Mouse (Mus musculus): Measurements from ENCODE around the gene Btf3. TPM values are rescaled to one million over a fixed set of nuclear protein-coding genes. Genes with fewer than 3 reads are reported as not detected.

Gene Btf3
- polyA plus RNA-seq, 1 experiment, result 487 TPM

DNA sequence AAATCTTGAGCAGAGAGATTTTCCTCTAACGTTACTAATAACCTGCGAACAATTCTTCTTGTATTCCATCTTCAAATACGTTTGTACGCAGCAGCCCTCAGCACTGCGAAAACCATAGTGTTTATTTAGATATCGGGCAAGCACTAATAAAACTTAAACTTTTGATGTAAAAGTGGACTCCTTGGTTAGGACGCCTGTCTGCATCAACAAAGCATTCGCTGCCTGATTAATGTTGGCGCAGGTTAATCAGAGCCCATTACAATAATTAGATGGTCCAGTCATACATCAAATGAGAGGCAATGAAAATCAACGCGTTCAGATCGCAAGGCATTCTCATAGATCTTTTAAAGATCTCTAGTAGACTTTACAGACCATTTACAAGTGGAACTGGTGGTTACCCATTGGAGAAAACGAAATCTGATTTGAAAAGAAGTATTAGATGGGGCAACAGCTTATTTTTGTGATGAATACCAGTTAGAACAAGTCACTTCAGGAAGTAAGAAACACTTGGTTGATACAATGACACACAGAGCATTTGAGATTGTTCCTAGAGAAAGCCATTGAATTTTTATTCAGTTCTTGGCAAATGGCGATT is 35.7 kb upstream of the Btf3 start:
- no peak for TF ChIP-seq CTCF (IDR thresholded peaks at IDR 0.05; ENCODE audit: insufficient read depth, low read depth, low read length)
- TF ChIP-seq POLR2A (IDR thresholded peaks at IDR 0.05; ENCODE audit: insufficient read depth, low read depth, low read length), result no peak
- WGBS, result 18% methylated on average over 14 of the region's 14 CpGs
- Histone ChIP-seq H3K4me1 (ENCODE audit: control insufficient read depth, insufficient read depth, low read length) (peaks cover 15% of the 10 kb centered on the region), H3K4me3 (ENCODE audit: insufficient read depth, low read depth, low read length) (no peak overlapping the region), H3K27ac (ENCODE audit: insufficient read depth, low read depth, low read length) (no peak overlapping the region)

- no peak overlapping the region for H3K27ac ChIP-seq (ENCODE audit: insufficient read depth, low read depth, low read length)
- TF ChIP-seq POLR2A (IDR thresholded peaks at IDR 0.05; ENCODE audit: insufficient read depth, low read depth, low read length), result no peak
- TF ChIP-seq CTCF (IDR thresholded peaks at IDR 0.05; ENCODE audit: insufficient read depth, low read depth, low read length), result no peak
- peaks cover 15% of the 10 kb centered on the region for H3K4me1 ChIP-seq (ENCODE audit: control insufficient read depth, insufficient read depth, low read length)
- no peak overlapping the region for H3K4me3 ChIP-seq (ENCODE audit: insufficient read depth, low read depth, low read length)
- 13% methylated on average over 8 of the region's 8 CpGs for WGBS
Observed at GRCm38 (mm10) chr13:98351527-98351926, 34.7 kb upstream of the Btf3 start.

GRCm38 (mm10) chr13:98349491-98349890 is 32.7 kb upstream of the Btf3 start:
- peaks cover 5% of the 10 kb centered on the region for H3K4me1 ChIP-seq (ENCODE audit: control insufficient read depth, insufficient read depth, low read length)
- no peak overlapping the region for H3K4me3 ChIP-seq (ENCODE audit: insufficient read depth, low read depth, low read length)
- no peak overlapping the region for H3K27ac ChIP-seq (ENCODE audit: insufficient read depth, low read depth, low read length)
- no peak for TF ChIP-seq POLR2A (IDR thresholded peaks at IDR 0.05; ENCODE audit: insufficient read depth, low read depth, low read length)
- no peak for TF ChIP-seq CTCF (IDR thresholded peaks at IDR 0.05; ENCODE audit: insufficient read depth, low read depth, low read length)
- 82% methylated on average over 4 of the region's 4 CpGs for WGBS

DNA sequence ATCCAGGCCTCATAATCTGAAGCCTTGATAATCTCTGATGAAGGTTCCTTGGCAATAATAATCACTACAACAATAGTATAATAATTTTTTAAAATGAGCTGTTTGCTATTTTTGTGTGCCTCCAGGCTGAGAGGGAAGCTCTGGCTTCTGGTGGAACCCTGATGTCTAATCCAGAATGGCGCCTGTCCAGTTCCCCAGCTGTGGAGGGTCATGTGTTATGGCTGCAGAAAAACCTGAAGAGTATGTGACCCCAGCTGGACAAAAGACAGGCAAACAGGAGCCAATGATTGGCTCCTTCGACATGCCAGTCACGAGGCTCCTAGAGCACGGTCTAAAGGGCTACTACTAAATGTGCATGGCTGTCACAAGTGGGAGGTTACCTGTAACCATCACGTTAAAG is 23.7 kb upstream of the Btf3 start:
- H3K4me1 ChIP-seq (ENCODE audit: control insufficient read depth, insufficient read depth, low read length), result no peaks in the 10 kb centered on the region
- TF ChIP-seq POLR2A (IDR thresholded peaks at IDR 0.05; ENCODE audit: insufficient read depth, low read depth, low read length), result no peak
- TF ChIP-seq CTCF (IDR thresholded peaks at IDR 0.05; ENCODE audit: insufficient read depth, low read depth, low read length), result no peak
- 72% methylated on average over 5 of the region's 5 CpGs for WGBS
- H3K4me3 ChIP-seq (ENCODE audit: insufficient read depth, low read depth, low read length), result no peak overlapping the region
- no peak overlapping the region for H3K27ac ChIP-seq (ENCODE audit: insufficient read depth, low read depth, low read length)

GRCm38 (mm10) chr13:98336205-98336604 is 19.4 kb upstream of the Btf3 start:
- TF ChIP-seq POLR2A (IDR thresholded peaks at IDR 0.05; ENCODE audit: insufficient read depth, low read depth, low read length) (no peak), CTCF (IDR thresholded peaks at IDR 0.05; ENCODE audit: insufficient read depth, low read depth, low read length) (no peak)
- Histone ChIP-seq H3K4me1 (ENCODE audit: control insufficient read depth, insufficient read depth, low read length) (no peaks in the 10 kb centered on the region), H3K27ac (ENCODE audit: insufficient read depth, low read depth, low read length) (no peak overlapping the region), H3K4me3 (ENCODE audit: insufficient read depth, low read depth, low read length) (no peak overlapping the region)
- WGBS, result 91% methylated on average over 1 of the region's 1 CpGs

DNA sequence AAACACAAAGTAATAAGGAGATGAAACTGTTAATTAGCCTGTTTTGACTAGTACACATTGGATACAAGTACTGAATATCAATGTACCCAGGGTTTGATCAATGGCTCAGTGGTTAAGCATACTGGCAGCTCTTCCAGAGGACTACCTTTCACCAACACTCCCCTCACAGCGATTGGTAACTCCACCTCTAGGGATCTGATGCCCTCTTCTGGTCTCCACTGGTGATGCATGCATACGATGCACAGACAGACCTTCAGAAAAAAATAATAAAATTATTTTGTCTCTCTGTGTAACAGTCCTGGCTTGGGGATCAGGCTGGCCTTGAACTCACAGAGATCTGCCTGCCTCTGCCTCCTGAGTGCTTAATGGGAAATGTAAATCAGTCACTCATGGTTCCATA is 15.3 kb upstream of the Btf3 start:
- WGBS, result 36% methylated on average over 2 of the region's 2 CpGs
- TF ChIP-seq POLR2A (IDR thresholded peaks at IDR 0.05; ENCODE audit: insufficient read depth, low read depth, low read length), result no peak
- no peak for TF ChIP-seq CTCF (IDR thresholded peaks at IDR 0.05; ENCODE audit: insufficient read depth, low read depth, low read length)
- Histone ChIP-seq H3K4me1 (ENCODE audit: control insufficient read depth, insufficient read depth, low read length) (no peaks in the 10 kb centered on the region), H3K4me3 (ENCODE audit: insufficient read depth, low read depth, low read length) (no peak overlapping the region), H3K27ac (ENCODE audit: insufficient read depth, low read depth, low read length) (no peak overlapping the region)

GRCm38 (mm10) chr13:98325034-98325433 is 8.2 kb upstream of the Btf3 start:
- whole genome bisulfite sequencing, result 85% methylated on average over 11 of the region's 11 CpGs
- Histone ChIP-seq H3K4me1 (ENCODE audit: control insufficient read depth, insufficient read depth, low read length) (no peaks in the 10 kb centered on the region), H3K27ac (ENCODE audit: insufficient read depth, low read depth, low read length) (no peak overlapping the region), H3K4me3 (ENCODE audit: insufficient read depth, low read depth, low read length) (no peak overlapping the region)
- no peak for TF ChIP-seq CTCF (IDR thresholded peaks at IDR 0.05; ENCODE audit: insufficient read depth, low read depth, low read length)
- no peak for TF ChIP-seq POLR2A (IDR thresholded peaks at IDR 0.05; ENCODE audit: insufficient read depth, low read depth, low read length)

DNA sequence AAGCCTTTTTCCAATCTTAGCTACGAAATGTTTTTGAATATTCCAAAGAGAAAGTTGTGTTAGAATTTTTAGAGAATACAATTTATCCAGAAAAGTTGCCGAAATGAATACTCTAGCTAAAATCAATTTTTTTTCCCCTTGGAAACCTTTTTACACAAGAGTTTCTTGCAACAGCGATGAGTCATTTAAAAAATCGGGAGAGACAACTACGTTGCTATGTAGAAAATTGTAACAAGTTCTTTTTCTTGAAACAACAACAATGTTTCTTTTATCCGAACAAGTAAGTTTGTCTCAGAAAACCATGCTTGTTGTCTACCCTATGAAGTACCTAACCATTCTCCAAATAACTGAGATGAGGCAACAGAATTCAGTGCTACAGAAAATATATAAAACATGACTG is 1.1 kb upstream of the Btf3 start:
- WGBS, result 70% methylated on average over 6 of the region's 6 CpGs
- H3K4me3 ChIP-seq (ENCODE audit: insufficient read depth, low read depth, low read length), result no peak overlapping the region
- TF ChIP-seq POLR2A (IDR thresholded peaks at IDR 0.05; ENCODE audit: insufficient read depth, low read depth, low read length) (no peak), CTCF (IDR thresholded peaks at IDR 0.05; ENCODE audit: insufficient read depth, low read depth, low read length) (no peak)
- no peaks in the 10 kb centered on the region for H3K4me1 ChIP-seq (ENCODE audit: control insufficient read depth, insufficient read depth, low read length)
- no peak overlapping the region for H3K27ac ChIP-seq (ENCODE audit: insufficient read depth, low read depth, low read length)

DNA sequence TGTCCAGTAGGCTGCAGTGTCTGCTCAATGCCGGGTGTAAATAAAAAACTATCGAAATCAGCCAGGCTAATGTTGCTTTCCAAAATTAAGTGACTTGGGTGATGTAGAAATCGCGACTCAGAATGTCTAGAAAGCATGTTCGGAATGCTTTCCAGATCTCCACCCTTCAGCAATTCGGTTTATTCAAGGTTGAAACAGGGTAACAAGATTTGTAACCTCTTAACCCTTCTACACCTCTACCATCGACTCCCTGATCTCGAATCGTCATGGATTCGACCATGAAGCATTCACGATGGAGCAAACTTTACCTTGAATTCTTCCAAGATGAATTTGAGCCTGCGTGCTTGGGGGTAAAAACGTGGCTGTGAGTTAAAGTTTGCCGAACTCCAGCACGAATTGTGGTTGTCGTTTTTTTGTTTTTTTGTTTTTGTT is 456 bp upstream of the Btf3 start:
- TF ChIP-seq POLR2A (IDR thresholded peaks at IDR 0.05; ENCODE audit: insufficient read depth, low read depth, low read length), result no peak
- Histone ChIP-seq H3K4me3 (ENCODE audit: insufficient read depth, low read depth, low read length) (peak overlapping the region; percentile 100), H3K4me1 (ENCODE audit: control insufficient read depth, insufficient read depth, low read length) (no peaks in the 10 kb centered on the region), H3K27ac (ENCODE audit: insufficient read depth, low read depth, low read length) (peak overlapping the region; percentile 69)
- under 1% methylated on average over 16 of the region's 16 CpGs for WGBS

DNA sequence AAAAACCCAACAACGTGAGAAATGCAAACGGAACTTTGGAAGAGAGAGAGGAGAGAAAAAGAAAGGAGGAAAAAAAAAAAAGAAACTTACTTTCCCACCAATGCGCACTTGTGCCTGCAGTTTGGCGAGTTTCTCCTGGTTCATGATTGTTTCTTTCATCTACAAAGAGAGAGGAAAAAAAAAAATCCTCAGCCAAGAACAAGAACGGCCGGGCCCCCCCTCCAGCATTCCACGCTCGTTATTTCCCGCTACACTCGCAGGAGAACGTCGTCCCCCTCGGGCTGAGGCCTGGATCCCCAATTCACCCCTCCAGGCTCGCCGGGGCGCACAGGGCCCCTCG is 696 bp downstream of the Btf3 start:
- Histone ChIP-seq H3K4me3 (ENCODE audit: insufficient read depth, low read depth, low read length) (peak overlapping the region; percentile 100), H3K4me1 (ENCODE audit: control insufficient read depth, insufficient read depth, low read length) (no peaks in the 10 kb centered on the region), H3K27ac (ENCODE audit: insufficient read depth, low read depth, low read length) (no peak overlapping the region)
- WGBS, result 0% methylated on average over 17 of the region's 17 CpGs
- no peak for TF ChIP-seq CTCF (IDR thresholded peaks at IDR 0.05; ENCODE audit: insufficient read depth, low read depth, low read length)
- TF ChIP-seq POLR2A (IDR thresholded peaks at IDR 0.05; ENCODE audit: insufficient read depth, low read depth, low read length), result no peak

Measured in olfactory bulb, adult 2 months (tissue).